Mouse (Mus musculus): Measurements from ENCODE around the gene Clasp2.

DNA sequence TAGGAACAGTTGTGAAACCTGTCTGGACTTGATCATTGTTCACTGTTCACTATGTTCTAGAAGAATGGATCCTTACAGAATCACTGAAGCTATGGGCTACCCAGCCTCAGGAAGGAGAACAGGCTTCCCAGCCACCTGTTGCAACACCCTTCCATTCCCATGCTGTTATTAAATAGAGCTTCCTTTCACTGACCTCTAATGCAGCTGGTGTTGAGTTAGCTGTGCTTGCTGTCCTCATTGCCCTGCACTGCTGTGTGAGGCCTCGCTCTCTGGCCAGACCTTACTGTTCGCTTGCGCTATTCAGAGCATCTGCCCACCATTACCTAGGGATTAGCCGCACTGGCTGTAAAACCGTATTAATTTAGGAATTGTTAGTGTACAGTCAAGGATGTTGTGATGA lies 96.2 kb downstream of the Clasp2 start:
- TF ChIP-seq POLR2A (IDR thresholded peaks at IDR 0.05; ENCODE audit: borderline replicate concordance, extremely low read depth, low read depth, low read length) (no peak), CTCF (IDR thresholded peaks at IDR 0.05; ENCODE audit: insufficient read depth, low read length) (no peak)
